Mouse (Mus musculus) adrenal gland, postnatal 25 days (tissue): ENCODE measurements at regions not wholly inside any gene's neighbourhood (a gene's known extent, or its start where the extent isn't known, plus 50 kb on each side); places are given as distances from the start of the nearest gene placed in this dataset.

Source experiments
- DNase-seq: peaks from one replicate; pipeline ENCODE4 v3.0.0; 2021; ENCODE audit warnings: mixed read lengths

DNA sequence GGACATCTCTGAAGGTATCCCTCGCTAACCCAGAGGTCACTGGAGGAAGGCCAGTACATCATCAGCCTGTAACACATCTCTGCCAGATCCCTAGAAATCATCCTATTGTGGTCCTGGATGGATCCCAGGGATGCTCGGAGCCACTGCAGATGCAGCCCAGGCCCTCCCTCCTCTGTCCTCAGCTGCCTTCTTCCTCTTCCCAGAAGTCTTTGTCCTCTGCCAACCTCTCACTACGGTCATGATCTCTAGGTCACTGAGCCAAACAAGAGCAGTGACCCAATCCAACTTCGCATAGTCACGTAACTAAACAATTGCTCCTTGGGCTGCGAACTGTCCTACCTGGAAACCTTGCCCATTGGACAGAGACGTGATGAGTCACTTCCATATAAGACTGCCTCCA lies 134.7 kb upstream of the Hs6st1 start:
- no peak for DNase-seq

DNA sequence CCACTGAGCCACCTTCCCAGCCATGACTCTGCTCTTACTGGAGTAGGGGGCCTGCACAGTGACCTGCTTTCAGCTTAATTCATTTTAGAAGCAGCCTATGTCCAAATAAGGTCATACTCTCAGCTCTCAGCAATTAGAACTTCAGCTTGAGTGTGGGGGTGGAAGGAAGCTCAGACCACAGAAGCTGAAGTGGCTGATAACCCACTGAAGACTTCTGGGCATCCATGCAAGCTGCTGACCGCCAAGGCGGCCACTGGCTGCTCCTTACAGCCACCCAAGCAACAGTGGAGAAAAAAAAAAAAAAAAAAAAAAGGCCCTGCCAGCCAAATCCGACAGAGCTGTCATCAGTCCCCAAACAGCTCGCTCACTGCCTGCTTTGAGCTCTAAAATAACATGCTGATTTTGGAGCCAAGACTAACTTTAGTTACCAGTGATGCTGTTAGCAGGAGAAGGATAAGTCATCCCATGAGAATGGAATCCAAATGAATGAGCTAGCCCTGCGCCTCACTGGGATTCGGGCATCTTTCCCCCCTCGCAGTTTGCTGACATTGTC lies 133.0 kb upstream of the Hs6st1 start:
- no peak for DNase-seq

DNA sequence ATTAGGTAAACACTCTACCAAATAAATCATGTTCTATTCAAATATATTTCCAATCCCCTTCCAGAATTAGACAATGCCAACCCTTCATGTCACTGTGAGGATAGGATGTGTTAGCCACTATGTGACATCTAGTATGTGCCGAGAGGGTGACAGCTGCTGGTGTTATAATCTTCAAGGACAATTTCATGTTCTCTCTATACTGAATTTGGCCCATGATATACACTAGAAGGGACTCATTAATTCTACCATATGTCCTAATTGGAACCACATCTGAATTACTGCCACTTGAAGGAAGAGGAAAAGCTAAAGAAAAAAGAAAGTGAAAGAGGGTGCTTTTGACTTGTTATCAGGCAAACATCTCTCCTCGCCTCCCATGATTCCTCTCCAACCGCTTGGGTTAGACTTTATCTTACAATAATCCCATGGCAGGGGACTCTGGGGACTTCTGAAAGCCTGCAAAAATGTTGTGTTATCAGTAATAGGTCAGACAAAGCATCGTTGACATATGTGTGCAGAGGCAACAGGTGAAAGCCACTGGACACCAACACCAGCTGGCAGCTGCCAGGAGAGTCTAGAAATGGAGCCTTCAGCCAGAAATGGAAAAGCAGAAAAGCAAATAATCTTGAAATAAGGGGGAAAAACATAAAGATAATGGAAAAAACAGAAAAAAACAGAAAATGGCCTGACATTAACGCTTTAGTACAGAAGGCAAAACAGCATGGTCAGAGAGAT lies 131.7 kb upstream of the Hs6st1 start:
- DNase-seq, result no peak

DNA sequence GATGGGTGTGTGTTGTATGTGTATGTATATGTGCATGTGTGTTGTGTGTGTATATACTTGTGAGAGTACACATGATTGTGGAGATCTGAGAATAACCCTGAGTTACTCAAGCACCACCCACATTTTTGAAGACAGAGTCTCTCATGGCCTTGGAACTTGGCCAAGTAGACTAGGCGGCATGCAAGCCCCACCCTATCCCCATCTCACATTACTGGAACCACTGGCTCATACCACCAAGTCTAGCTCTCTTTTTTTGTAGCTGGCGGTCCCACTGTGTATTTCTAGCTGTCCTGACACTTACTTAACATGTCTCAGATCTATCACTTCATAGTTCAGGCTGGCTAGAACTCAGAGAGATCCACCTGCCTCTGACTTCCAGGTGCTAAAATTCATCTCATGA lies 128.0 kb upstream of the Hs6st1 start:
- no peak for DNase-seq

DNA sequence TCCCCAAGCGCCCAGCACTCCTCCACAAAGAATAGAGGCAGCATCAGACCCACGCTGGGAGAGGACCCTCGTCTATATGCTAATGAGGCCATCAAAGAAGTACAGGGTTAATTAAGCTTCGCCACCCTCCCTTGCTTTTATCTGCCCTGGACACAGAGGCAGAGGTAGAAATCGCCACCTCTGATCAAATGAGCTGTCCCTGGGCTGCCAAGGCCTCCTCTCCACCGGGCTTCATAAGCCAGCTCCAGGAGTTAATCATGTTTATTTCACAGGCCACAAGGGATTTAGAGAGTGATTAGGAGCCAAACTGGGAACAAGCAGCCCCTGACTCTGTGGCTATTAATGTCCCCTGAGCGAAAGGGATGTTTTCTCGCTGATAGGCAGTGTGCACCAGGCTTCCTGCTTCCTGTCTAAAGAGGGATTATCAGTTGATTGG lies 126.5 kb upstream of the Hs6st1 start:
- no peak for DNase-seq

DNA sequence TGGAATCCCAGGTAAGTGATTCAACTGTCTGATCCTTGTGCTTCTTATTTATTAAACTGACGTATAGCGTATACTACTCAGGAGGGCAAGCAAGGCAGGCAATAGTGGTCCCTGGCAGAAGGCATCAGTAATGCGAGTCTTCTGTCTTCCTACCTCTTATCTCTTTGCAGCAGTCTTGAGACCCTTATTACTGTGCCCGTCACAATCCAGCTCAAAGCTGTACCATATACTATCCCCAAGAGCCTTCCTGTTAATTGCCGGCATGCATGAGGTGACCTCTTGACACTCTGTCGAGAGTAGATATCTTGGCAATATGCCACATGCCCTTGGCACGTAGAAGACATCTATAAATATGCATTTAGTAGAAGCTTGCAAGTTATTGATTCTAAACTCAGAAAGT lies 126.0 kb upstream of the Hs6st1 start:
- no peak for DNase-seq

DNA sequence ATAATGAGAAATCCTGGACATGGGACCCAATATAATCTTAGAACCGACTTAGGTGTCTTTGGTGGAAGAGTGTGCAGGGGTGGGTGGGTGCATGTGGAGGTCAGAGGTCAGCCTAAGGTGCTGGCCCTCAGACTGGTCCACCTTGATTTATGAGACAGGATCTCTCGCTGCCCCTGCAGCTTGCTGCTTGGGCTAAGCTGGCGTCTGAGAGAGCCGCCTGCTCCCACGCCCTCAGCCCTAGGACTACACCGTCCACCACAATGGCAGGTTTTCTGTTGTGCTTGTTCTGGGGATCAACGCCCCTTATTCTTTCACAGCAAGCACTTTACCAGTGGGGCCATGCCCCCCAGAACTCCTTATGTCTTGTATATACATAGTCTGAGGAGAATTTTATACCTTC lies 124.4 kb upstream of the Hs6st1 start:
- DNase-seq, result no peak

DNA sequence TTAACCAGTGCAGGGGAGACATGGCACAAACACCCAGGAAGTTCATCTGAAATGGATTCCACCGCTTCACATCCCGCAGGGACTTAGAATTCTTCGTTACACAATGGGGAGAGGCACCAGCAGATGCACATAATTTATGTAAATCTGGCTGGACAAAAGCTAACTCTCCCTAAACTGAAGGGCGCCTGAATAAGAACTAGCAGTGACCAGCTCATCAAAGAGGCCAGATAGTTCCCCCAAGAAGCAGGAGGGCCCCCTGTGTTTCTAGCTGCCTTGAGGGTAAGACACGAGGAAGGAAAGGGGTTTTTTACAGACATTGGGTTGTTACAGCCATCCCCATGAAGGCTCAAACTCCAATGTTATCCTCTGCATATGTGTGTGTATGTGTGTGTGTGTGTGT lies 123.8 kb upstream of the Hs6st1 start:
- DNase-seq, result no peak

DNA sequence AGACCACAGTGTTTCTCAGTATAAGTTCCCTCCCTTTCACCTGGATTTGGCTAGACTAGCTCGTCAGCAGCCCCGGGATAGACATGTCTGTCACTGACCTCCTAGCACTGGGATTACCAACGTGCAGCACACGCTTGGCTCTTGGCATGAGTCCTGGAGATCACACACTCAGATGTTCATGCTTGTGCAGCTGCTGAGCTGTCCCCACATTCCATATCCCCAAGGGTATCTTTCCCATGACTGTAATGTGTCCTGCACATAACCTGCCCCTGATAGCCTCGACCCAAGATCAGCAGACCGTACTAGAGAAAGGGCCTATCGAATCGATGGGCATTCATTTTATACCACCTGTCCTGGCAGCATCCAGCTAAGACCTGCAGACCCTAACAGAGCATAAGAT lies 123.4 kb upstream of the Hs6st1 start:
- no peak for DNase-seq

DNA sequence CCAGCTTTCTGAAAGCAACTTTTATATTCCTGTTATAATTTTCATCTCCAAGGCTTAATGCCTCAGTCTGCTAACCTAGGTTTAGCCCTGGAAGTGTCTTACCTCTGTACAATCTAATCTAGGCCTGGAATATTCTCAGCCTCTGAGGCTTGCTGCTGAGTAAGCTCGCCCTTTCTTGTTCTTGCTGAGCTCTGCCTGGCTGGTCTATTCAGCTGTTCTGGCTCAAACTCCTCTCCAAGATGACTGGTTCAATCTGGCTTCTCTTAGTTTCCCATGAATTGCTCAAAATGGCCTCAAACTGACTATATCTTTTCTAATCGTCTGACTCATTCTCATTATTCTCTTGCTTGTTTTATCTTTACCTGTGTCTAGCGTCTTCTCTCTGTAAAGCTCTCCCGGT lies 122.6 kb upstream of the Hs6st1 start:
- no peak for DNase-seq

DNA sequence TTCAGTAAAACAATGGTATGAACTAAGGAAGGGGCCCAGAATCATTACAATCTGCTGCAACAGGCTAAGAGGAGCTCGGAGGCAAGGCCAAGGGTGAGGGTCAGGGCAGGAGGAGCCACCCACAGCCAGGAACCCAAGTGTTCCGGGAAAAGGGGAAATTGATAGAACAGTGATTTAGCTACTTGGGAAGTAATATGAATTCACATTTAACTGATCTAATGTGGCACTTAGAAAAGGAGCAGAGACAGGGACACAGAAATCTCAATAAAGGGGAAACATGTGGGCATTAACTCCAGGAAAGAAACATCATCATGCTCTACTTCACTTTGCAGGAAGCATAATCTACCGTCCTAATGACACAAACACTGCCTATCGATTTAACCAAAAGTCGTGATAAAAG lies 120.1 kb upstream of the Hs6st1 start:
- DNase-seq, result no peak

DNA sequence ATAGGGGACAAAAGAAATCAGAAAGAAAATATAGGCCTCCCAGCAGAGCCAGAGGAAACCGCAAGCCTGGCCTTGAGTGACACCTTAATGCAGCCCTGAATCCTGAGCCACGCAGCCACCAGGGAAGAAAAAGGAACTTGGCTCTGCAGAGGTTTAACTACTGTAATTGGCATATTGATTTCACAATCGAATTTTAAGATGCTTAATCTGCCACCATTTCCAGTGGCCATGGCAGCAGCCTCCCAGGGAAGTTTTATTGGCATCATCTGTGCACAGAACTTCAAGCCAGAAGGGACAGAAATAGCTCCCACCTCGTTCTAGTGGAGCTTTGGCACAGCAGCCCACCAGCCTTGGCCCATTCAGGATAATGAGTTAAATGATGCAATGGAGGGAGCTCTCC lies 117.1 kb upstream of the Hs6st1 start:
- no peak for DNase-seq

DNA sequence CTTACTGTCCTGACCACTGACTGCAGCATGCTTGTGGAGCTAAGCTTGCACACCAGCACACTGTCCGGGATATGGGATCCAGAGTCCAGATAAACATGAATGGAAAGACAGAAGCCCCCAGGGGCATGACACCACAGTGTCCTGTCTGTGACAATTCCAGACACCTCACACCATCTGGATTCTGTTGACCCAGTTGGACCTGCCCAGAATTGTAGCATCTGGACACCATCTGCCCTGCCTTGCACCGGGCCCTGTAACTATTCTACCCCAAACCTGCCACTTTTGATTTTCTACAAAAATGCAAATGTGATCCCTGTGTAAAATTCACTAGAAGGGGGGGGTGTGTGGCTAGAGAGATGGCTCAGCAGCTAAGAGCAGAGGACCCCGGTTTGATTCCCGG lies 114.5 kb upstream of the Hs6st1 start:
- DNase-seq, result no peak

DNA sequence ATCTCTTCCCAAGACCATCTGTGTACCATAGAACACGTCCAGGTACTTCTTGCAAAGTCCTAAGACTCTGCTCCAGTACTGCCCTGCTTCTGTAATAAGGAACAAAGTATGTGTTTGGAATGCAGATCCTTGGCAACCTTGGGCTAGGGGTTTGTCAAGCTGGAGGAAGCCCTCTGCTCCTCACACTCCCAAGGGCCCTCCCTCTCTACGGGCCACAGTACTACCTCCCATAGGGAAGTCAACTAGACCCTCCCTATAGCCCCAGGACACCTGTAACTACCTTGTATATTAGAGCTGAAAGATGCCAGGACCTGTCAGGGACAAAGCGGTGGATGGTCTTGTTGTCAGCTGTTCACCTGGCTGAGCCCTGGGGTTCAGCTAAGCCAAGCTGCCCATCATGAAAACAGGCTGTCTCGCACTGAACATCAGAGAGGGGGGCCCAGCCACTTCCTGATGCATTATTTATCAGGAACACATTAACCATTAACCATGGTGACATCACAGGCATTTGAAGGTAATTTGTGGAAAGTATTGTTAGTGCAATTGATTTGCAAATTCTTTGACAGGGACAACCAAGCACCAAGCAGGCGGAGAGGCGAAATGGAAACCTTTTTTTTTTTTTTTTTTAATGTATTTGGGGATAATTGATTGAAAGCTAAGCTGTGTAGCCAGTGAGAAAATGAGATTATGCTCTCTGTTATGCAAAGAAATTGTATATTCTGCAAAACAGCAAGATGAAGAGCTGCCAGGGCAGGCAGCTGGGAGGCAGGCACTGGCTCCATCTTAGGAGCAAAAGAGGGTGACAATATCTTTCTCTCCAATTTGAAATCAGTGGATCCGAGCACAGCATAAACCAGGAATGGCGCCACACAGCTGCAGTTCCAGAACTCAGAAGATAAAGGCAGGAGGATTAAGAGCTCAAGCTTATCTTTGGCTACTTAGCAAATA lies 110.5 kb upstream of the Hs6st1 start:
- no peak for DNase-seq

DNA sequence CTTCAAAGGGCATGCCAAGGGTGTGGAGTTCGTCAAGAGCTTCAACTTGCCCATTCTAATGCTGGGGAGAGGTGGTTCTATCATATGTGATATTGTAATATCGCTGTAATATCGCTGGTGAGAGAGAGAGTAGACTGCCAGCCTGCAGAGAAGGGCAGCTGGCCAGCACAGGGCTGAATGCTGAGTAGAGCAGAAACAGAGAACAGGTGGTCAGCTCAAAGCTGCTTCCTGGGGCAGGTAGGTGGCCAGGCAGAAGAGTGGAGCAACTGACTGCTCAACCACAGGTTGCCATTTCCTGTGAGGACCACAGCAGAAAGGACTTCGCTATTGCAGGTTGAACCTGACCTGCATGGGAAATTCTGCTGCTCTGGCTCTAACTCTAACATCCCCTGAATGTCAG lies 108.5 kb upstream of the Hs6st1 start:
- DNase-seq, result no peak

DNA sequence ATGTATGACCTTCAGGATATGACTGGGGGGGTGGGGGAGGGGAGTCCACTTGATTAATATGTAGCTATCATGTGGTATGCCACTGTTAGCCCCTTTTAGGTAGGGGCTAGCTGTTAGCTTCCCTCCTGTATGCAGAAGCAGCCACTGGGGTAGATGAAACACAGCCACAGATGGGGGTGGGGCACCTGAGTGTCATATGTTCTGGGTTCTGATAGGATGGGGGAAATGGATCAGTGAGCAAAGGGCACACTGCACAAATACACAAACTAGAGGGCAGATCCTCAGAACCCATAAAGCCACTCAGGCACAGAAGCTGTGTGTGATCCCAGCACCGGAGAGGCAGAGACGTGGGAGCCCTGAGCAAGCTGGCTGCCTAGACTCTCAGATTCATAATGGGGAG lies 107.4 kb upstream of the Hs6st1 start:
- no peak for DNase-seq

DNA sequence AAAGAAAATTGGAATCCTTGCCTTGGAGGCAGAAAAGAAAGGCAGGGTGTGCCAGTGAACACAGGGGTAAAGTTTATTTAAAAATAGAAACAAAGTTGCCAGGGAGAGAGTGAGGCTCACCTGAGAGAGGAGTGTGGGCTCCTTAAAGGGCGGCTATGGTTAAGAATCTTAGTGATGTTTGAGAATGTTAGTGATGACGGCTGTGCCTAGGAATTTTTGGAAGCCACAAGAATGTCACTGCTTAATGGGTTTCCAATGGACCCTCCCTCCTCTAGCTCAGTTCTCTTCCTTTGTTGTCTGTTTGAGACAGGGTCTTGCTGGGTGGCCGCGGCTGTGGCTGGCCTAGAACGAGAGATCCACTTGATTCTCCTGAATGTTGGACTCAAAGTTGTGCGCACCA lies 106.3 kb upstream of the Hs6st1 start:
- no peak for DNase-seq

DNA sequence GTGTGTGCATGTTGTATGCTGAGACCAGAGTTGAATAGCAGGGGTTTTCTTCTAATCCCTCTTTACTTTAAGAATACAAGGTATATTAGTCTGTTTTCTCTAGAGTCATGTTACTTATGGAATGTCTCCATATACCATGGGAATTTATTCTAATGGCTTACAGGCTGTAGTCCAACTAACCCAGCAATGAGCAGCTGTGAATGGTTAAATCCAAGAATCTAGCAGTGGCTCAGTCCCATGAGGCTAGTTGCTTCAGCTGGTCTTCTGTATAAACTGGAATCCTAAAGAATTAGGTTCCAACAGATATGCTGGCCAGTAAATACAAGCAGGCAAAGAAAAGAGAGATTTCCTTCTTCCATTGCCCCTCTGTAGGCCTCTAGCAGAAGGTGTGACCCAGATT lies 99.7 kb upstream of the Hs6st1 start:
- DNase-seq, result no peak

DNA sequence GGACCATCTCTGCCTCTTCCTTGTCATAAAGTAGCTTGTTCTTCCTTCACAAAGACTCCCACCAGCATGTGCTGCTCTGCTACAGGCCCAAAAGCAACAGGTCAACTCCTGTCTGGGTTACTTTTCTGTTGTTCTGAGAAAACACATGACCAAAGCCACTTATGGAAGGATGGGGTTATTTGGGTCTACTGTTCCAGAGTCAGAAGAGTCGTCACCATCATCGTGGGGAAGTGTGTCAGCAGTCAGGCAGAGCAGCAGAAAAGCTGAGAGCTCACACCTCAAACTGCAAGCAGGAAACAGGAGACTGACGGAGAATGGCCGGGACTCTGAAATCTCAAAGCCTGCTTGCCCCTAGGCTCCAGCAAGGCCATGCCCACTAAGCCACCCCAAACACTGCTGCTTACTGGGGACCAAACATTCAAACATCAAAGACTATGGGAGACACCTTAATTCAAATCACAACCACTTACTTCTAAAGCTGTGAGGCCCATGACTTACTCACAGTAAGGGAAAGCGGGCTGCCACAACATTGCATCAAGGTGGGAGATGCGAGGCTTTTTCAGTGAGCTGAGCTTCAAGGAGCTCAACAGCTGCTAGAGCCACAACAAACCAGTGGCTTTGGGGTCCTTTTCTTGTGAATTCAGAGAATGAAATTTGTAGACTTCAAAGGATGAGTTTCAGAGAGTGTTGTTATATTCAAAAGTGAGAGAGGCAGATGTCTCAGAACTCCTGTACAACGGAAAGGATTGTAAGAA lies 96.6 kb upstream of the Hs6st1 start:
- no peak for DNase-seq

DNA sequence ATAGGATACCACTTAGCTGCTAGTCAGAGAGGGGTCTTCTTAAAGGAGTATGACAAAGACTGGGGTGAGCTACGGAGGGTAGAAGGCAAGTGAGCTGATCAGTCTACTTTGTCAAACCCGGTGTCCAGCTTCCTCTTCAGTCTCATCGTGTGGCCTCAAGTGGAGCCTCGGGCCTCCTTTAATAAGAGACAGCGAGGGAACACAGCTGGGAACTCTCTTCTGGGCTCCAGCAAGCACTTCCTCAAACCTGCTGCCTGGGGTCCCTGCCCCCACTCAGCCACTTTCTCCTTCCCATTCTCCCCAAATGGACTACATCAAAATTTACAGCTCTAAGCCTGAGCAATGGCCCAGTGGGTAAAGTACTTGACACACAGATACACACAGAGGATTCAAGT lies 96.0 kb upstream of the Hs6st1 start:
- no peak for DNase-seq

DNA sequence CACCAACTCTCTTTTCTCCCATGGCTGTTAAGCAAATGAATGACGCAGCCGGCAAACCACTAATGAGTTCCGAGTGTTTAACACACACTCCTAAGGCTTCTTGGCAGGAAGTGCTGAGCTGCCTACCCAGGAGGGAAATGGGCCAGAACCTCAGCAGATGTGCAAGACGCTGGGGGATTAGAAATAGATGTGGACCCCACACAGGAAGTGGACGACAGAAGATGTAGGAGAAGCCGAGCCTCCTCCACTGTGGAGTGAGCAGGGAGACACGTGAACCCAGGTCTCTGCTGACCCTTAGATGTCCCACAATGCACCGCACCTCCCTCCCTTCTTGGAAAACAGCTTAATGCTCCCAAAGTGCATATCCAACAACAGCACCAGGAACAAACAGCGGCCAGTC lies 94.8 kb upstream of the Hs6st1 start:
- DNase-seq, result no peak

DNA sequence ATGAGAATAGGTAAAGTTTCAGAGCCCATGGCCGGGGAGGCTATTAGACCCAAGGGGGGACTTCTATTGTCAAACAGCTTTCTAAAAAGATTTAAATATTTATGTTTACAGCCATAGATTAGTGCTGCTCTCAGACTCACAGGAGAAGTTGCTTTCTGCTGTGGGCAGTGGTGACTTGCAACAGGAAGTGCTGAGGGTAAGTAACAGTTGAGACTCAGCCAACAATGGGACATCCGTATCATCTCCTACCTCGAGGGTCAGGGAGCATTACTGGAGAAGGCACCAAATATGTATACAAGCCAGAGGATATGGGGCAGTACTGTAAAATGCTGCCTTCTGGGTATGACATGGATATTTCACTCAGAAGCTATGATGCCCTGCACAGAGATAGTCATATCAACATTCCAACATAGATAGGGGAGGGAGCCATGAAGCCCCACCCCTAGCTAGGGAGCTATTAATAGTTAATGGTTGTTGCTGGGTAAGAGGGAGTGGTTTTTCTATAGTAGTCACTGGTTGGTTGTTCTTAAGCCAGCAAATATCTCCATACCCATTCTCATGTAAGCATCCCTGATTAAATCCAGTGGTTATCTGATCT lies 92.5 kb upstream of the Hs6st1 start:
- DNase-seq, result no peak
